Mouse (Mus musculus): Measurements from ENCODE around the gene Mob3b.
A peak's percentile ranks its signal among the peaks of the same experiment; 100 is the strongest.

Mob3b gene

DNA sequence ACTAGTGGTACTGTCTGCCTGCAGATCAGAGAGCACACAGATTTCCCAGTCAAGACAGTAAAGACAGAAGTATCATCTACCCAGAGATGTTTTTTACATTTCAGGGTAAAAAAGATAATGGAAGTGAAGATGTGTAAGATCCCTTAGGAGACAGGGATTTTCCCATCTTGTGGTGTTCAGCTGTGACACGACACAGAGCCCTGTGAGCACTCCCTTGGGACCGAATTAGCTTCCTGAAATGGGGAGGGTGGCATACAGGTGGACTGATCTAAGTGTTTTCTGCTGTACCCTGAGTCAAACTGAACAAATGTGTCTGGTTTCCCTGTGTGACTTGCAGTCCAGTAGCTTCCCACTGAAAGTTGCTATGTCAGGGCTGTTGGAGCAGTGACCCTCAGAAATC is 42.3 kb downstream of the Mob3b start:
- DNase-seq (ENCODE audit: low spot score in 2 of 2), result no peak

DNA sequence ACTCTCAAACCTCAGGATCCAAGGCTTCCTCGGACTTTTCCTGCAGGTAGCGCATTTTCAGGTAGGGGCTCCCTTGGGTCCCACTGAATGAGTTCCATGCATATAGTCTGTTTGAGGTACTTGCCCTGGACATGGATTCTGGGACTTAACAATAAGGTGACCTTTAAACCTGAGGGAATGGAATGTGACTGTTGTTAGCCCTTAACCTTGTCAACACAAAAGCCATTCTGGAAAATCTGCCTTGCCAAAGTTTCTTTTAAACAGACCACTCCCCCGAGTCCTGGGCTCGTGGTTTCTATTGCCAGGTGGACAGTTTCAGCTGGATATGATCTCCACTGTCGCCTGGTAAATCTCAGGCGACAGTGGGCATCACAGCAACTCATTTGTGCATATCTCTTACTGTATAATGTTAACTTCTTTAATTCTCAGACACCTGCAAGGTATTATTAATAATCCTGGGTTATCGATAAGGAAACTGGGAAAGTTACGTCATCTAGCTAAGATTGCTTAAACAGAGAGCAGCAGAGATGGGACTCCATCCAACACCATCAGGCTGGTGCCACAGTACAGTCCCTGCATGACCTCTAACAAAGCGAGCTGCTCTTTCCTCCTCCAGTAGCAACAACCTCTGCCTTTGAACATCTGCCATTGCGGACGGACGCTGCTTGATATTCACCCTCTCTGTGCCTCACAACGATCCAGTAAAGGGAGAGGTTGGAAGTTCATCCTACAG is 43.6 kb downstream of the Mob3b start:
- DNase-seq (ENCODE audit: low spot score in 2 of 2), result no peak

DNA sequence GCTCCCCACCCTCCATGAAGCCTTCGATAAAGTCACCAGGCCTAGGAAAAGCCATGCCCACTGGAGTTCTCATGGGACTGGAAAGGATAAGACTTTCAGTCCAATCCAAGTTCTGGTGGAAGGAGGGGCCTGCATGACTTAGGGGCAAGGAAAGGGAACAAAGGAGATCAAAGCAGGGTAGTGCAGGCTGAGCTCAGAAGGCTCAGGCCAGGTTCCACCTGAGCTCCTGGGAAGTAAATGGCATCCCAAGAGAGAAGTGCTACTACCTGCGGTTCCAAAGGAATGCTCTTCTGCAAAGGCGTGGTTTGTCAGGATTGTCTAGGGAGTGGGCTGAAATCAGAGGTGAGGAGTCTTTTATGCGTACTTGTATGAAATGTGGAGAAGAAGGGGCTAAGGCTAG is 44.8 kb downstream of the Mob3b start:
- no peak for DNase-seq (ENCODE audit: low spot score in 2 of 2)

DNA sequence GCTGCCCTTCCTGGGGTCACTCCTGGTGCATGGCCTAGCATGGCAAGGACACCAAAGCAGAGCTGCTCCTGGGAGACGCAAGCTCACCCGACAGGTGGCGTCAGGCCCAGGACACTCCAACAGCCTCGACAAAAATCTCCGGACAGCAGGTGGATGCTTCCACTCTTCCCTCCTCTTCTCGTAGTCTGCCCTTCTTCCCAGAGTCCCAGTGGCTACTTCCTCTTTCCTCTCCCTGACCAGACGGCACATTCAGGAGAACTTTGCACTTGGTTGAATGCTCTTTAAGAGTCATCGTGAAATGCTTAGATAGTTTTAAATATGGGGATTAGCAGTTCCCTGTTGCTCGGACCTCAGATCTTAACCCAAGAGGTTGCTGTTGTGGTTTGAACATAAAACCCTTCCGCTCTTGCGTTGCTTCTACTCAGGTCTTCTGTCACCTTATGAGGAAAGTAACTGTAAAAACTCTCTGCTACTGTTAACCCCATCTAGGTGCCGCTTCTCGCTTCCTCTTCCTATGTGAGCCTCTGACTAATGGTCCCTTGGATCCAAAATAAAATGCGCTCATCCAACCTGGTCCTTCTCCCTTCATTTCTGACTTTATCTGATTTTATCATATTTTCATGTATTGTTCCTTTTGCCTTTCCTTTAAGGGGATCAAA is 52.0 kb downstream of the Mob3b start:
- DNase-seq (ENCODE audit: low spot score in 2 of 2), result no peak

DNA sequence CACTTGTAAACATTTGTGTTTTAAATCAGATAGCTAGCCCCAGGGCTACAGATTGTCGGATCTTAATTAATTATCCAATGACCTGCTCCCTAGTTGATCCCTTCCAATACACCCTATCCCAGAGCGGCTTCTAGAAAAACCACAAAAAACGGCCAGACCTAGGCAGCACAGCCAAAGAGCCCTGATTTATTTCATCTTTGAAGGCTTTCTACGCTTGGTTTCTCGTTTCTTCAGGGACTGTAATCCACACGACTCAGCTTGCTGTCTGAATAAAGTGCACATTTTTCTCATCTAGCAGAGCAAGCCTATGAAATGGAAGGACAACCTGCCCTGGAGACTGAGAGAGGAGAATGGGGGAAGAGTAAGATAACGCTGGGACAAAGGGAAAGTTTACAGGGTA is 56.1 kb downstream of the Mob3b start:
- no peak for DNase-seq (ENCODE audit: low spot score in 2 of 2)

DNA sequence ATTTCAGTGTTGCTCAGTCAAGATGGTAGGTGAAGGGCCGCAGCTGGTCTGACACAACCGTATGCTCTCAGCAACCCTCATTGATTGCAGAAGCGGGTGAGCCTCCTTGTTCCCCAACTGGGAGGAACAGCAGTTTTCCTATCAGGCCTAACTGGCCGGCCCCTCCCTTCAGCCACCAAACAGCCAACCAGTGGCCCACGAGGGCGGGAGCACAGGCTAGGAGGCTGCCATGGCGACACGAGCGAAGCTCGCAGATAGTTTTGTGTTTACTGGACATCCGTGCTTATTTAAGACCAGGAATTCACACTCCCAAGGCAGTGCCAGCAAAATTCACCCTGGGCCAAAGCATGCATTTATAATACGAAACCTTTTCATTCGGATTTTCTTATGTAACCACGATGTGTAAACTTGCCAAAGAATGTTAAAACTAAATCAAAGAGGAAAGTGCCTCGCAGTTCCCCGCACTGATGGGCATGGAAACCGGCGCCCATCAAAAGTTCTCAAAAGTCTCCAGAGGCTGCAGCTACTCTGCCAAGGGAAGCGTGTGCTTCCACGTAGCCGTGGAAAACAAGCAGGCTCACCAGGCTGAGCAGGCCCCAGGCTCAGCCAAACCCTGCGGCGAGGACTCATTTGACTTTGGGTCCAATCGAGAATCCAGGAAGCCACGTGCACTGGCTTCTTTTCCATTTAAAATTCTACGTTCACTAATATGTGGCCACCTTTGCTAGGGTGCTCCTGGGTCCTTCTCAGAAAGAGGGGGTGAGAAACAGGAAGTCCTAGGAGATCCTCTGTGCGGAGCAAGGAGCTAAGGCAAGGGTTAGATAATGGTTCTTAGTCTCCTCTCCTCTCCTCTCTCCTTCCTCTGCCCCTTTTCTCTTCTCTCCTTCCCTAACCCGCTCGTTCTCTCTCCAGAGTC is 57.2 kb downstream of the Mob3b start:
- DNase-seq (ENCODE audit: low spot score in 2 of 2), result peak; percentile 23 to 71

DNA sequence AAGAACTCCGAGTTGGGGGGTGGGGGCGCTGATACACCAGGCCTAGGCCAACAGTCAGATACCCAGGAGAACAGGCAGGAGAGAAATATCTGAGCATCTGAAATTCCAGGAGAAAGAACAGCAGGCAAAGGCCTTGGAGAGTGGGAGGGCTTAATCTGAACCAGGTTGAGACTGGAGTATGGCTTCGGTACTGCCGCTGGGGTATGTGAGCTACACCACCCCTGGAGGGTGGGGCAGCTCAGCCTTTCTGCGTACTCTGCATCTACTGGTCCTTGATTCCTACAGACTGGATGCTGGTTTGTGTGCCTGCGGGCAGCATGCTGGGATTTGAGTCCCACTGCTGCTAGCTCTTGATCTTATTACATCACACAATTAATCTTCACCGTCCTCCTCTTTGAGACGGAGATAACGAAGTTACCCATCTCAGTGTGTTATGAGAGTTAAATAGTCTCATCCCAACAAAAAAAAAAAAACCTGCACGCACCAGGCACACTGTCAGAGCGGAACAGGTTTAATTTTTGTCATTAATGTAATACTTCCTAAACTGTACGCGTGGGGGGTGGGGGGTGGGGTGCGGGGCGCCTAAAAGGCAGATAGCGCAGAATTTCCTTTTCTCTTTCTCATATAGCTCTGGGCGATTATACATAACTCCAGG is 57.9 kb downstream of the Mob3b start:
- DNase-seq (ENCODE audit: low spot score in 2 of 2), result no peak

DNA sequence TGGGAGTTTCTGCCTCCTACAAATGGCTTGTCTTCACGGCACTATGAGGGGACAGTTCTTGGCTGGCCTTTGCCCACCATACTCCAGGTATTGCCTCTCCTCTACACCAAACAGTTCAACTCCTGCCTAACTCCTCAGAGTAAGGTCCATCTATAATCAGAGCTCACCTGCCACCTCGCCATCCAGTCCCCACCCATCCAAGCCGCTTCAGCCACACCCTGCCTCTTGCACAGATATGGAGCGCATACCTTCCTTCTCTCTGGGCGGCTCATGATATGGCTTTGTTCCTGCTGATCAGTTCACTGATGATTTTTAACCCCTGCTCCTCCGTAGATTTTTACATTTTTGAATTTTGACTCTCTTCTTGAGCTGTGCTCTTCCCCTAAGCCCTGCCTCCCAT is 58.7 kb downstream of the Mob3b start:
- DNase-seq (ENCODE audit: low spot score in 2 of 2), result no peak

DNA sequence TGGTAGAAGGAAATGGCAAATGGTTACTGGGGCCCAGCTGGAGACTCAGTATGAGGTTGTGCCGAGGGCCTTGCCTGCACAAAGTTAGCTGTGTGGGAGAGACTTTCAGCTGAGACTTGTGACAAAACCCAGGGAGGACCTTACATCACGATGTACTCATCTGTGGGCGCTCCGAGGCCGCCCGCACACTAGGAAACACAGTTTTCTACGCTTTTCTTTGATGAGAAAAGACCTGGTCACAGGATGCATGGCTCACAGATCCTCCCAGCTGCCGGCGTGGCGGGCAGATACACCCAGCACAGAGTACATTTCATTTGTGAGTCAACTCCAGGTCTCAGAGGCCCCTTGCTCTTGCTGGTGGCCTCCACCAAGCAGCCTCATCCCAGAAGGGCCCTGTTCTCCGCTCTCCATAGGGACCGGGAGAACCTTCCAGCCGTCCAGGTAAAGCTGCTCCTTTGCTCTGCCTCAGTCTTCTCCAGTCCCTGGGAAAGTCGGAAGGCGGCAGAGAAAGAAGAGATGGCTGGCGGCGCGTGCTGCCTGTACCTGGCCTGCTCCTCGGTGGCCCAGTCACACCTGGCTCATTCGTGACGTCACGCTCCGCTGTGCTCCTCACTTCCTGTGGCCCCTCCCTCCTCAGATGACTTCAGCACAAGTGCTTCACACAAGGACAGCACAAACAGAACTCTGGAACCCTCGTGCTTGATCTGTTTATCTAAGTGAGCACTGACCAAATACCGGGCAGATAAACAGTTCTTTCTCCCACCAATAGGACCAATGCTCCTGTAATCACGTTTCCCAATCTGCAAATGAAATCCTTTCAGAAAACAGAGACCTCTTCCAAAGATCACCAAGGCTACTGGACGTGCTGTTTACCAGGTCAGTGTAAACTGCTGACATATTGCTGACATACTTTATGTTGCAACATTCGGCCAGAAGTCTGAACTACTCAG is 60.8 kb downstream of the Mob3b start:
- DNase-seq (ENCODE audit: low spot score in 2 of 2), result peak in 1 of 2 experiments; percentile 14

DNA sequence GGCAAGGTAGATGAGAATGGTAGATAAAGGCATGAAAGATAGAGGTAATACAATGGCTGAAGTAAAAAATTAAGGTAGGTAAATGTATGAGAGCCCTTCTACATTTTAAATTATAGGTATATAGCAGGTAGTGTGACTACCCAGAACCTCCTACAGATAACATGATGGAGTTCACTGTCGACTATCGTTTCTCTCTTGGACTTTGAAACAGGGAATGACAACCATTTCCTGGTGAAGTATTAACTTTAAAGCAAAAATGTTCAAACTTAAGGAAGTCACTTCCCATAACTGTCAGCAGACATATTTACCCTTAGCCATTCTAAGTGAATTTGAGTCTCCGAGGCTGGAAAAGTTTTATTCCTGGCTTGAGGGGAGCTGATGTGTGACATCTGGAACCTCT is 64.8 kb downstream of the Mob3b start:
- DNase-seq (ENCODE audit: low spot score in 2 of 2), result no peak

DNA sequence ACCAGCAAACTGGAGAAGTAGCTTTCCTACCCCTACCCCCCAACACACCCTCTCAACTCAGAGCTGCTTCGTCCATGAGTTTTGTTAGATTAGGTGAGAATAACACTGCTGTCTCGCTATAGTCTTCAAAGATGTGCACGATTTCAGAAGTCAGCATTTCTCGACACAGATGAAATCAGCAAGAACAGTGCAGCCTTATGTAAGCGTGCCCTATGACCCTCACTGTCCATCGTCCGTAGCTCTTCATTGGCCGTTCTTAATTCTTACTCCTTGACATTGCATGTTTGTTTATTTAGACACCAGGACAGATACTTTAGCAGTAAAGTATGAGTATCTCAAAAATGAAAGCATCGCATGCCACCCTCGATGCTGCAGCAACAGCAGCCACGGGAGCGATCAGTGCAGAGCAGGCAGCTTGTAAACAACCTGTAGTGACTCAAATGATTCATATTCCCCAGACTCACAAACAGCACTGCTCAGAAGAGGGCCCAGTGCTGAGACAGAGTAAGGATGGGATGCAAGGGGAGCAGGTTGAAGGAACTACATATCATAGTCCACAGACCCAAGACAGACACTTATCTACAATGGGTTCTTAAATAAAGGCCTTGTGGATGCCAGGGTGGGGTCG is 66.0 kb downstream of the Mob3b start:
- DNase-seq (ENCODE audit: low spot score in 2 of 2), result no peak

DNA sequence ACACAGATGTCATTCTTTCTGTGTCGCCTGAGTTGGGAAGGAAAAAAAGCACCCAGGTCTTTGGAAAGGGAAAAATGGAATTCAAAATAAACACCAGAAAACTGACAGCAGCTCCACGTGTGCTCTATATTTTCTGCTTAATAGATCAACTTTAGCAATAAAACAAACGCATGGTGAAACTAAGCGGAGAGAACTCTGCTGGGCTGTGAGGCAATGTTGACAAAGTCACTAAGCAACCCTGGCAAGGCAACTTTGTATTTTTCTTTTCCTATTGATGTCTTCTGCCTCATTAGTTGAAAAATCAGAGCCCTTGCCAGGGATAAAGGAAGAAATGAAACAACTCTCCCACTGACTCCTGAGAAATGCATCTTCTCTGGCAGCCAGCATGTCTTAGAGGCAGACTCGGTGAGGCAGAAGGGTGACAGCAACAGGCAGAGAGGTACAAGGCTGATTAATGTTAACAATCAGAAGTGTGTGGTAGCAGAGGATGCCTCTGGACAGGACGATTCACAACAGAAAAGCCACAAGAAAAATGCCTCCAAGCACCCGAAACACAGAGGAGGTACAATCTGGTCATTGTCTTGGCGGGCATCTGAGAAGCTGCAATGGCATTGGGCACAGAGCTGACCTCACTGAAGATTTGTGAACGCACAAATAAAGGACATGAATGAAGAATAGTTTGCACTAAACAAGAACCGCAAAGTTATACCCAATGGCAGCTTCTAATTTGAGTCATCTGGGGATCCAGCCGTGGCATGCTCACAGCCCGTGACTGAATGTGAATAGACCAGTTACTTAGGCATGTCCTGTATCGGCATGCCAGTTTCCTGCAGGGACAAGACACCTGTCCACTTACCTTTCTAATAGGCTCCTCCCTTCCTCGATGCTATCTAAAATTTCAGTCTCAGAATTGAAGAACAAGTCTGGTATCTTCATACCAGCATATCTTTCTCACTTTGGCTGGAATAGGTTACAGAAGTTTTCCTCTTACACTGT is 67.7 kb downstream of the Mob3b start:
- peak in 1 of 2 experiments; percentile 8 for DNase-seq (ENCODE audit: low spot score in 2 of 2)

DNA sequence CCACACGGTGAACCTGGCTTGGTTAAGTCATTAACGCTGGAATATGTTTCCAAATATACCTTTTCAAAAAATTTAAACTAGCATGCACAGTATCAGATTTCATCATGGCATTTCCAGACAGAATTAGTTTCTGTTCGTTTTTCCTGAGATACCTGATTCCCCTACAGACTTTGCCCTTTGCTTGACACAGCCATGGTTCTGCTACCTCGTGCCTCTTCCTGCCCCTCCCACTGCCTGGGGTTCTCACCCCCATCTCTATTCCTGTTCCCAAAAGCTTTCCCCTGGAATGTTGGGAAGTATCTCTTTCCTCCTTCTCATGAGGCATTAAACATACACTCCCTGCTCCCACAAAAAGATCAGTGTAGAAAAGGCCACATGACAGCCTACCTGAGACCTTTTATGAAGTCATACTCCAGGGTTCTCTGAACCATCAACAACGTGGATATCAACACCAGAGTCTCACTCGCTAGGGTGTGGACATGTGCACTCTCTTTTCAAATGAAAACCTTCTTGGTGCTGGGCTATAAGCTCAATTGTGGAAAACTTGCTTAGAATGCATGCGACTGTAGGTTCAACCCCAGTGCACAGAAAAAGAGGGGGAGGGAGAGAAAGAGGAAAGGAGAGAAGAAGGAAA is 71.1 kb downstream of the Mob3b start:
- DNase-seq (ENCODE audit: low spot score in 2 of 2), result no peak

DNA sequence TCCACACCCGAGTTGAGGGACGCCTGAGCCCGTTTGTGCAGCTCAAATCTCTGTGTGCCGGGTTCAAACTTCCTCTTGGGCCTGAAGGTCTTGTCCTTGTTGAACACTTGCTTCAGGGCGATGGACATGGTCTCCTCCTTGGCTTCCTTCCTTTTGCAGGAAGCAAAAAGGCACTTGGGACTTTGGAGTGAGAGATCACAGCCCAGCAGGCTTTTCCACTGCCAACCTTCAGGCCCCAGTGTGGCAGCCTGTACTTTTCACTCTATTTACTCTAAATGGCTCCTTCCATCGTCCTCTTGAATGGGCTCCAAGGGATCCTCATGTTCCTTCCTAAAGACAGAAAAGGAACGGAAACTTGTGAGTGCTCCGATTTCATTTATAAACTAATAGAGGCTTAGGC is 73.2 kb downstream of the Mob3b start:
- DNase-seq (ENCODE audit: low spot score in 2 of 2), result no peak

DNA sequence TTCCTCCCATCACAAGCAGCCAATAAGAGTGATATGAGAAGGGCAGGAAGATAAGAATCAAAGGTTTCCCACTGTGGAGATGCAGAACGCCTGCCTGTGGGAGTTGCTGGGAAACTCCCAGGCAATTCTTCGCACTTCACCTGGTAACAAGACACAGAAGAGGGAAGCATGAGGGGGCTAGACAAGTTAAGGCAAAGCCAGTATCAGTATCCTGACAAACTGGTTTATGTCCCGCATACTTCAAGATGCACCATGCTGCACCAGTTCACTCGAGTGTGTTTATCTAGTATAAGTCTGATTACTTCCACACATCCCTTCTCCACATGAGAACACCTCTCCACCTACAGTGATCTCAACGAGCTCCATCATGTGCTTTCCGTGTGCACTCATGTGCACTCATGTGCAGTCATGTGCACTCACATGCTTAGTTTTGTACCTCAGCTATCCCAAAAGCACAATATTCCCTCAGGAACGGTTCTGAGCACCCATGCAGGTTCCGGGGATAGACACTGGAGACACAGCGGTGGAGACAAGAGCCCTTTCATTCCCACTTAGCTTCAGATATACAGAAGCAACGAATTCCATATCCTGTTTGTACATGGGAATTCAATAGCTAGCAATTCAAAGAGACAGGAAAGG is 74.7 kb downstream of the Mob3b start:
- no peak for DNase-seq (ENCODE audit: low spot score in 2 of 2)

DNA sequence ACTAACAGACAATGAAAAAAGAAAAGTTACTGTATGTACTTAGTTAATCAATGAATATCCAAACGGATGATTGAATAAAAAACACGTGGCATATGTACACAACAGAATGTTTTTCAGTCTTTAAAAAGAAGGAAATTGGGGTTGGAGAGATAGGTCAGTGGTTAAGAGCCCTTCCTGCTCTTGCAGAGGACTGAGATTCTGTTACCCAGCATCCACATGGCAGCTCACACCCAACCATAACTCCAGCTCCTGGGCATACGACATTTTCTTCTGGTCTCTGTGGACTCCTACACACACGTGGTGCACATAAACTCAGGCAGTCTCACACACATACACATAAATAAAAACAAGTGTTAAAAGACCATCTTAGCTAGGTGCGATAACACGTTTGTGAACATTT is 77.0 kb downstream of the Mob3b start:
- DNase-seq (ENCODE audit: low spot score in 2 of 2), result no peak

DNA sequence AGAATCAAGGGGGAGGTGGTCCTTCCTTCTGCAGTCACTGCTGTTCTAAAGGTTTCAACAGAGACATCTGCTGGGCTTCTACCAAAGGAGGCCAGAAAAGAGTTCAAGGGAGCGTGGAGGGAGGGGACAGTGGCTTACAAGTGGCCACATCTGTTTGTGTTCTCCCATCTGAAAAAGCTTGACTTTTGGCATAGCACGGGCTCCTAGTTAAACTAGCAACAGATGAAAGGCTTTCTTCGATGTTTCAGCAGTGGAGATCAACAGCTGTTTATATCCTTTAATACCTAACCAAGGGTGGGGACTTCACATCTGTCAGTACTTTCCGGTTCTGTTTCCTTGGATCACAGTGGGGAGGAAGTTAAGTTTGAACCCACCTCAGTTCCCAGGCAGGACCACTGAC is 88.5 kb downstream of the Mob3b start:
- no peak for DNase-seq (ENCODE audit: low spot score in 2 of 2)

DNA sequence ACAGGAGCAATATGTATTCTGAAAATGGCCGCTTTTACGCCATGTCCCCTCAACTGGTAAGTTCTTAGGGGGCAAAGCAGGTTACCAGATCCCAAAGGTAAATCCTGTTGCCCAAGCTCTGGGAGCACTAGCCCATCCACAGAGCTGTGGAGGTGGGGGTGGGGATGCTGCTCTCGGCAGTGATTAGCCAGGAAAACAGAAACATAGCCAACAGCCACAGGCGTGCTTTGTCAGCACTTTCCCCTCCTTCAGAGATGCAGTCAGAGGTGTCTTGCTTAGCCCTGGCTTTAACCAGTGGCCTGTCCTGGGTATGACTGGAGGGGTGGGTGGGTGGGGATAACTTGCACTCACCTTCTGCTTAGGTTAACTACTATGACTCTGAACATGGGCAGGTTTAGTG is 91.1 kb downstream of the Mob3b start:
- no peak for DNase-seq (ENCODE audit: low spot score in 2 of 2)

Measured in left cerebral cortex, adult 9 months (tissue).